Mouse (Mus musculus) megakaryocyte, embryonic 14.5 days (primary cell): ENCODE results near the gene Rnaseh2a.

ENCODE experiments used
- FLI1 ChIP-seq: IDR thresholded peaks from 2 replicates; pipeline ENCODE4 v1.6.1; 2012; ENCODE audit warnings: low read length, inconsistent platforms, mixed read lengths
- GATA1 ChIP-seq: IDR thresholded peaks from 3 replicates; pipeline ENCODE4 v1.6.1; 2012; ENCODE audit warnings: mixed read lengths, low read length, inconsistent platforms, borderline replicate concordance

- TF ChIP-seq GATA1 = no peak
- no peak for TF ChIP-seq FLI1
Observed at GRCm38 (mm10) chr8:84967532-84968304, 1.8 kb downstream of the Rnaseh2a start.
